Mouse (Mus musculus) layer of hippocampus, adult 6 months (tissue): Measurements from ENCODE around the gene Pitpnm1. TPM values are rescaled to one million over a fixed set of nuclear protein-coding genes. Genes with fewer than 3 reads are reported as not detected.

Experiments
- long read RNA-seq, 2 experiments: library from polyadenylated mRNA; unstranded; transcript quantifications; one replicate each; pipeline ENCODE4 v2.0.0; 2019 to 2020
- polyA plus RNA-seq: library from polyadenylated mRNA; unstranded; fragments of <200 nt; fragmentation: Nextera tagmentation; gene quantifications from 2 replicates; pipeline ENCODE4 v1.2.3, GENCODE M21; 2021

The Pitpnm1 gene
- 52.0 and 59.9 TPM in 2 replicates for polyA plus RNA-seq
- long read RNA-seq, experiment 1, full-length matches to known transcripts, result 41 of 85 reads
- long read RNA-seq, experiment 1, partial matches to known transcripts, result 40 of 85 reads
- long read RNA-seq, experiment 1, other reads (novel, unspliced or antisense), result 4 of 85 reads
- long read RNA-seq, experiment 2, full-length matches to known transcripts, result 349 of 515 reads
- long read RNA-seq, experiment 2, partial matches to known transcripts, result 105 of 515 reads
- long read RNA-seq, experiment 2, other reads (novel, unspliced or antisense), result 61 of 515 reads

DNA sequence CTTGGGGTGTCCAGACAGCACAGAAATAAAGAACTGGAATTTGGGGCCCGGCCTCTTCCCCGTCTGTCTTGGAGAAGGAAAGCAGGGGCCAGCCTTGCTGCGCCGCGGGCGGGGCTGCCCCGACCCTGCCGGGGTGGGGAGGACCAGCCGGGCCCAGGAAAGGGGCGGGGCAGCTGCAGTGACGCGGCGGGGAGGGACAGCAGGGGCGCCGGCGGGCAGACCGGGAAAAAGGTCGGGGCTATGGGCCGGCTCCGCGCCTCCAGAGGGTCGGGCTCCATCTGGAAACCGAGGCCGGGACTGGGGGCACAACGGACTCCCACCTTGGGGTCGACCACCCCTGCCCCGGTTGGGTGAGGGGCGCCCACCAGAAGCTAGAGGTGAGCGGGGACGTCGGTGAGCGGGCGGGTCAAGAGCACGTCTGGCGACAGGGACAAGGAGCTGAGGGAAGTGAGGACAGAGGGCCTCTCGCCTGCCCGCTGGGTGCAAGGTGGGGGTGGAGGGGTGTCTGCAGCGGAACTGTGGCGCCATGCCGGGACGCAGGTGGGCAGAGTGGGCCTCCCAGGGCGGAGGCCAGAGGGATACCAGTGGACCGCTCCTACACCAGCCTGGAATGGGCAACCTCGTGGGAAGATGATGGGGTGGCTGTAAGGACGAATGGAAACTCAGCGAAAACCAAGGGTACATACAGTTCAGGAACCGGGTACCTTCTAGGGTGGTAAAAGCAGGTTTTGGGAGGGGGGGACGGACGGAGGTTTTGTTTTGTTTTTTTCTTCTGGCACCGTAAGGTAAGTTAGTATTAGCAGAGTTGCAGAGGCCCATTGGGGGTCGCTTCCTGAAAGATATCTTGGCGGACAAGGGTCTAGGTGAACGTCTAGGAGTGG lies at the start of gene Pitpnm1:
Pitpnm1 (plus strand) TSS at position 162 of the 881 bp plus-strand sequence.

DNA sequence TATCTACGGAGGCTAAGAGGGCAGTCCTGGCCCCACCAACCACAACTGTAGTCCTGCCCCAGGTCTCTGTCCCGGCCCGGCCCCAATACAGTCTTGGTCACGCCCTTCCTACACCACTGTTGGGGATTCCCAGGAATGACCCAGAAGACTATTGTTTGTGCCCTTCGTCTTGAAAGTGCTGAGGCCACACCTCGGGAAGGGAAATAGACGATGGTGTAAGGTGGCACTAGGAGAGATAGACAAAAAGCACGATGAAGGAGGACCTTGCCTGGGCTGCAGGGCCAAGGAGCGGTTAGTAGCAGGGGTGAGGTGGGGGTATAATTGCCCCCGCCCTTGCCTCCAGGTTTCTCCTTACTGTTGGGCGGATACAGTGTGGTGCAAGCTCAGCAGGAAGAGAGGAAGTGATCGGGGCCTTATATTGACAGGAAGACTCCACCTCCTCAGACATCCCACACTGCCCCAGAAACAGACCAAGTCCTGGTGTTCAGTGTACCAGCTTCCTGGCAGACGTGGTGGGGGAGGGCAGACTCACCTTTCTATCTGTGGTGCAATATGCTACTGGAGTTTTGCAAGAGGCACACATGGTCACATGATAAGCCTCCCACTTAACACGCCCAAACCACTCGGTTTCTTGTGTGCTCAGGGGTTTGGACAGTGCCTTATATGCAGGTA lies 40.6 kb upstream of the Pitpnm1 start, which contains the start of gene Gstp3:
Gstp3 (minus strand) TSS at position 501 of the 672 bp plus-strand sequence.

DNA sequence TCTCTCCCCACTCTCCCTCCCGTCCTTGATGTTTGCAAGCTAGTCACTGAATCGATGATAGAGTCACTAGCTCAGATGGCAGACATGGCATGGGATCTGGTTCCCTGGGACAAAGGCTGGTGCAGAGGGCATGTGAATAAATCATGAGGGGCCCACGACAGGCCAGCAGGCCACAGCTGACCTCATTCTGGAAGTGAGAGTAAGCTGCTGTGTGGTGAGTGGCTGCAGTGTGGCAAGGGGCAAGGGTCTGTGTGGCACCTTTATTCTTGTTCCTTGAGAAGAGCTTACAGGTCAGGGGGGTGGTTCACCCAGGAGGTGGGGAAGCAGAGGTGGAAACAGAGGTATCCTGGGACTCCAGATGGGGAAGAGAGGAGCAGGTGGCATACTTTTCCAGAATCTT lies 18.4 kb upstream of the Pitpnm1 start, which contains the start of gene Cabp2:
Cabp2 (plus strand) TSS at position 185 of the 400 bp plus-strand sequence.

DNA sequence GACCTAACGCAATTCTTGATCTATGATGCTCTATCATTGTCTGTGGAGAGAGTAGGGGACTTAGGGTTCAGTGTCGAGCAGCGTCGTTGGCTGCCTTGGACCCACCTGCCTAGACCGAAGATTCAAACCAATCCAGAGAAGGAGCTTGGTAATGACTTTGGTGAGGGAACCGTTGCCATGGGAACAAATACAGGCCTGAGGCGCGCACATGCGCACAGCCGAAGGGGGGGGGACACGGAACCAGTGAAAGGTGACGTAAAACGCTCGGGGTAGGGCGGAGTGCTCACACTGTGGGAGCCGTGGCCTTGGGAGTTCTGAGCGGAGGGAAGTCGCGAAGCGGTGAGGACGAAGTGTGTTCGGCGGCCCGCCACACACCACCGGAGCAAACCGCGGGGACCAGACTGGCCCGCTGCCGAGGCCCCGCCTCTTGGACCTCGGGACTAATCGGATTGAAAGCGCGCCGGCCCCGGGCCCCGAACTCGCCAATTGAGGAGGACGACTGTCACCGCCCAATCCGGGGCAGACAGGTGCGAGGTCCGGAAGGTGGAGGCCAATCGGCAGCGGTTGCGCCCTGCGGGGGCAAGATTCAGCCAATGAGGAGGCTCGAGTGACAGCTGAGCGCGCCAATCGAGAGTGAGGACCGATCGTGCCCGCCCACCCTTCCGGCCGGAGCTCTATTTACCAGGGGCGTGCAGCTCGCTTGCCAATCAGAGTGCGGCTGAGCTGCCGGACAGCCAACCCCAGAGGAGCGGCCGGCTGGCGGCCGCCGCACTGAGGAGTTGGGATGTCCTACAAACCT lies 3.0 kb upstream of the Pitpnm1 start, which contains the start of gene Cdk2ap2:
Cdk2ap2 (plus strand) TSS at position 541 of the 799 bp plus-strand sequence.

DNA sequence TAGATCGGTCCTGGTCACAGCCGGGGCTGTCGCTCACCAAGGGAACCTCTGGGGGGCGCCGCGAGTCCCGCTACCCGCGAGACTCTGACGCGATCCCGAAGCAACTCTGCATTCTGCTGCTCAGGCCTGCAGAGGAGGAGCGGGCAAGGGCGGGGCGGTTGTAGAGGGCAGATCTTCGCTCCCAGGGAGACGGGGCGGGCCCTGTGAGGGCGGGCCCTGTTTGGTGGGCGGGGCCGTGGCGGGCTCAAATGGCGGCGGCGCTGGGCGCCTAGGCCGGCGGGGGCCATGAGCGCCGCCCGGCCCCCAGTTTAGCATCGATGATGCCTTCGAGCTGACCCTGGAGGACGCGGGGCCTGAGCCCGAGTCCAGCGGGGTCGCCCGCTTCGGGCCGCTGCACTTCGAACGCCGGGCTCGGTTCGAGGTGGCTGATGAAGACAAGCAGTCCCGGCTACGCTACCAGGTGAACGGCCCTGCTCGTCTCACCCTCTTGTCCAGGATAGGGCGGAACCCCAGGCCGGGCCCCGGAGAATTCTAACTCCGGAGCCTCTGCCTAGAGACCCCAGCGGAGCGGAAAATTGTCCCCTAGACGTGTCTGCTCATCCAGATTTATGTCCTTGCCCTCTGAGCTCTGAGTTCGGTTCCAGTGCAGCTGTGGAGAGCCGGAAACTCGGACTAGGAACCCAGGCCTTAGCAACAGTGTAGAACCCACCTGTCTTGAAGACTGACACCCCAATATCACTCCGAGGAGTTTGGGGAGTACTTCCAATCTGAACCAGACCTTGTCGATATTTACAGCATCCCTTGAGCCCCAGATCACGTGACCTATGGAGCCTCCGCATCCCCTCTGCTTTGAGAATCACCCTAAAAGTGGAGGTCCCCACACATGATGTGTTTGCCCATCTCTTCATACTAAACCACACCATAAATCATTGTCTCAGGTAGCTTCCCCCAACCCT lies 26.2 kb downstream of the Pitpnm1 start, which contains the start of gene Aip:
Aip (minus strand) TSS at position 118 of the 956 bp plus-strand sequence.

DNA sequence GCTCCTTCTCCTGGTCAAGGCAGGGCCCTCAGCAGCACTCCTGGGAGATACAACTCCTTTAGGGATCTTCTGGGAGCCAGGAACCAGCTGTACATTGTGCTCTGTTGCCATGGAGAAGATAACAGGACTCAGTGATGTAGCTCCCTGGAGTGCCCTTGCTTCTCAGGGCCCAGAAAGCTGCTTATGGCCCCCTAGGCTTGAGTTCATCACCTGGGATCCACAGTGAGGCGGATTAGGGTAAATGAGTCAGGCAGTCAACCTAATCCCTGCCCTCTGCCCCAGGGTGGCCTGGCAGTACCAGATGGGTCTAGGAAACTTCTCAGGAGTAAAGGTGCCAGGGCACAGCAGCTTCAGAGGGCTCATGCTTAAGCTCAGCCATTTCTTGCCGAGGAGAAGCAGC lies 39.6 kb downstream of the Pitpnm1 start, which contains the start of gene Gpr152:
Gpr152 (plus strand) TSS at position 342 of the 400 bp plus-strand sequence.

DNA sequence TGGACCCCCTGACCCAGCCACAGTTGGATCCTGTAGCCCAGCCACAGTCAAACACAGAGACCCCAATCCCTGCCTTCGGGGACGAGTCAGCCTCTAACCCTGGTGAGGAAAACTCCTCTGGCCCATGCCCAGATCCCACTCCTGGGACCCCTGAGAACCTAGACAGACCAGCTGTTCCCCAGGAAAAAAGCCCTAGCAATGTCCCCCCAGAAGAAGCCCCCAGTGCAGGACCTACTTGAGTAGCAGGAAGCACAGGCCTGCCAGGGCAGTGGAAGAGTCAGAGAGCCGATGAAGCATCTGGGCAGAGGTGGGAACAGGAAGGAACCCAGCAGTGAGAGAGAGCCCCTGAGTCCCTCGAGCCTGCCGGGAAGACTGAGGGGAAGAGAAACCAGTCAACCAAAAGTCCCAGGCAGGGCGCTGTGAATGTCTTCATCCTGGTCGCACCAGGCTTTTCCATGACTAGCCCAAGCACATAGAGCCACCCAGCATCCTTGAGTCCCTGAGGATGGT lies 44.0 kb downstream of the Pitpnm1 start, which contains the start of gene Cabp4:
Cabp4 (minus strand) TSS at position 275 of the 510 bp plus-strand sequence.

DNA sequence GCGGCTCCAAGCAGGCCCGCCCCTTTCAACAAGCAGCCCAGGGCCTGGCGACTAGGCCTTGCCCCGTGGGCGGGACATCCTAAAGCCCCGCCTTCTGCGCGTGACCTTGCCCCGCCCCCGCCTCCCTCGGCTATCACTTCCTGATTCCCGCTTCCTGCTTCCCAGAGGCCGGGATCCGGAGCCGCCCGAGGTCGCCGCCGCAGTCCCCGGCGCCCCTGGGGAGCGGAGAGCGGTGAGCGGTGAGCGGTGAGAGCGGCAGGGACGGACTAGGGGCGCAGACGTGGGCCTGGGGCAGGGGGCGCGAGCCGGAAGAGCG lies 48.7 kb downstream of the Pitpnm1 start, which contains the start of gene Coro1b:
Coro1b (plus strand) TSS at position 129 of the 316 bp plus-strand sequence.

DNA sequence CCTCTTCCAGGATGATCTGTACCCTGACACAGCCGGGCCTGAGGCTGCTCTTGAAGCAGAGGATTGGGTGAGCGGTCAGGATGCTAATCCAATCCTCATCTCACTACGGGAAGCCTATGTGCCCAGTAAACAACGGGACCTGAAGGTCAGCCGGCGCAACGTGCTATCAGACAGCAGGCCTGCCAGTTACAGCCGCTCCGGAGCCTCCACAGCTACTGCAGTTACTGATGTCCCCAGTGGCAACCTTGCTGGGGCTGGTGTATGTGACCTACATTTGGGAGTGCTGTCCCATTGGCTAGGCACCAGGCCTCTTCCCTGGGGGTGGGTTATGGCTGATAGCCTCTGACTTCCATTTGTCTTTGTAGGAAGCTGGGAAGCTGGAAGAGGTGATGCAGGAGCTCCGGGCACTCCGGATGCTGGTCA lies 53.4 kb downstream of the Pitpnm1 start, which contains the start of gene Ptprcap:
Ptprcap (plus strand) TSS at position 373 of the 423 bp plus-strand sequence.

DNA sequence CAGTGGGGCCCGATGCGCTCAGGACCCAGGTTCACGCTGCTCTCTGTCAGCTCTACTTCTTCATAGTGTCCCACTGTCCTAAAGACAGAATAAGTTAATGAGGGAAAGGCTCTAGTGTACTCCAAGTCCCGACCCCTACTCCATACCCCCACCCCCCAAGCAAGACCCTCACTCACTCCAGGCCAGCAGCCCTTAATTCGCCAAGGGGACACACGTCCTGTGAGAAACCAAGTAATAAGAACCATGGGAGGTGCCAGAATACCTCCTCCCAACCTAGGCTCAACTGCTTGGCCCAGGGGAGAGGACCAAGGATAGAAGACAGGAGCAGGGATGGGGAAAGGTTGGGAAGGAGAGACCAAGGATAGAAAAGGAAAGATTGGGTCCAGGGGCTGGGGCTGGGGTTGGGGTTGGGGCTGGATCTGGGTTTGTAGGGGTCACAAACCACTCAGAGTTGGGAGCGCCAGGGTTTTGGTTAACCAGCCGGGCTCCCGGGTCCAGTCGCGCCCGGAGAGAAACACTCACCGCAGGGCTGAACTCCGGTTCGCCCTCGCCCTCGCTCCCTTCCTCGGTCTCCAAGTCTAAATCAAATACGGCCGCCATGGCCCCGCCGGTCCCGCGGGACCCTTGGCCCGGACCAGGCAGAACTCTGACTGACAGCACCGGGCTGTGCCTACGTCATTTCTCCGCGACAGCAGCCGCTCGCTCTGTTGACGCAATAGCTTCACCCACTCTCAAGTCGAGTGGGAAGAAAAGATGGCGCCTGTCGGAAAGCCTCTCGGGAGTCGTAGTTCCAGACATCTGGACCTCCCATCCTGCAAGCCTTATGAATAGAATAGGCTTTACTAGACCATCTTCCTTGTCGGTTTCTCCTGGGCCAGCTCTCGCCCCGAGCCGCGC lies 63.1 kb downstream of the Pitpnm1 start, which contains the start of gene Rps6kb2:
Rps6kb2 (minus strand) TSS at position 709 of the 897 bp plus-strand sequence.

Other genes with a start within 250 kb of the Pitpnm1 start
- 19.4 and 20.0 TPM in 2 replicates for gene Chka, start 248.2 kb upstream of the Pitpnm1 start, polyA plus RNA-seq
- 3.9 and 4.3 TPM in 2 replicates for gene Tcirg1, start 192.9 kb upstream of the Pitpnm1 start, polyA plus RNA-seq
- 575 and 594 TPM in 2 replicates for gene Ndufs8, start 187.2 kb upstream of the Pitpnm1 start, polyA plus RNA-seq
- gene Aldh3b1, start 170.2 kb upstream of the Pitpnm1 start, polyA plus RNA-seq, result 7.0 and 8.7 TPM in 2 replicates
- gene Unc93b1, start 164.8 kb upstream of the Pitpnm1 start, polyA plus RNA-seq, result 25.0 and 27.9 TPM in 2 replicates
- gene Aldh3b3, start 141.4 kb upstream of the Pitpnm1 start, polyA plus RNA-seq, result not detected in 2 replicates
- gene Aldh3b2, start 127.7 kb upstream of the Pitpnm1 start, polyA plus RNA-seq, result 2.3 and 2.5 TPM in 2 replicates
- gene Acy3, start 113.4 kb upstream of the Pitpnm1 start, polyA plus RNA-seq, result 2.2 and 3.3 TPM in 2 replicates
- 0.10 TPM in 1 of 2 replicates, not detected in the other for gene Tbx10, start 107.2 kb upstream of the Pitpnm1 start, polyA plus RNA-seq
- gene Nudt8, start 99.4 kb upstream of the Pitpnm1 start, polyA plus RNA-seq, result 22.0 and 24.3 TPM in 2 replicates
- gene Gm49405, start 99.4 kb upstream of the Pitpnm1 start, polyA plus RNA-seq, result 0.09 and 0.10 TPM in 2 replicates
- 2.8 and 2.9 TPM in 2 replicates for gene Doc2g, start 96.7 kb upstream of the Pitpnm1 start, polyA plus RNA-seq
- 448 and 464 TPM in 2 replicates for gene Ndufv1, start 87.2 kb upstream of the Pitpnm1 start, polyA plus RNA-seq
- 1,221 and 1,279 TPM in 2 replicates for gene Gstp1, start 62.0 kb upstream of the Pitpnm1 start, polyA plus RNA-seq
- gene Gstp2, start 54.0 kb upstream of the Pitpnm1 start, polyA plus RNA-seq, result 2.1 and 2.8 TPM in 2 replicates
- gene Gstp3, start 40.4 kb upstream of the Pitpnm1 start, polyA plus RNA-seq, result not detected in 2 replicates
- gene Cabp2, start 18.4 kb upstream of the Pitpnm1 start, polyA plus RNA-seq, result not detected in 2 replicates
- gene Cdk2ap2, start 2.8 kb upstream of the Pitpnm1 start, polyA plus RNA-seq, result 59.8 and 62.1 TPM in 2 replicates
- gene Aip, start 25.9 kb downstream of the Pitpnm1 start, polyA plus RNA-seq, result 204 and 212 TPM in 2 replicates
- gene Gpr152, start 39.8 kb downstream of the Pitpnm1 start, polyA plus RNA-seq, result not detected in 2 replicates
- 0.04 TPM in 1 of 2 replicates, not detected in the other for gene Cabp4, start 44.0 kb downstream of the Pitpnm1 start, polyA plus RNA-seq
- 101 and 105 TPM in 2 replicates for gene Coro1b, start 48.6 kb downstream of the Pitpnm1 start, polyA plus RNA-seq
- gene Ptprcap, start 53.6 kb downstream of the Pitpnm1 start, polyA plus RNA-seq, result 1.2 and 2.0 TPM in 2 replicates
- 7.5 and 9.5 TPM in 2 replicates for gene Rps6kb2, start 63.4 kb downstream of the Pitpnm1 start, polyA plus RNA-seq
- gene Carns1, start 75.5 kb downstream of the Pitpnm1 start, polyA plus RNA-seq, result 2.8 and 2.9 TPM in 2 replicates
- gene Tbc1d10c, start 91.3 kb downstream of the Pitpnm1 start, polyA plus RNA-seq, result 0.19 TPM in 1 of 2 replicates, not detected in the other
- gene Ppp1ca, start 92.1 kb downstream of the Pitpnm1 start, polyA plus RNA-seq, result 345 and 357 TPM in 2 replicates
- 5.9 and 6.0 TPM in 2 replicates for gene Rad9a, start 101.7 kb downstream of the Pitpnm1 start, polyA plus RNA-seq
- 0.18 and 0.26 TPM in 2 replicates for gene Clcf1, start 114.2 kb downstream of the Pitpnm1 start, polyA plus RNA-seq
- not detected in 2 replicates for gene AC109138.7, start 114.4 kb downstream of the Pitpnm1 start, polyA plus RNA-seq
- 27.9 and 28.1 TPM in 2 replicates for gene Pold4, start 131.9 kb downstream of the Pitpnm1 start, polyA plus RNA-seq
- gene Ssh3, start 169.2 kb downstream of the Pitpnm1 start, polyA plus RNA-seq, result 4.5 and 4.9 TPM in 2 replicates
- 37.6 and 39.0 TPM in 2 replicates for gene Ankrd13d, start 183.1 kb downstream of the Pitpnm1 start, polyA plus RNA-seq
- gene Grk2, start 206.2 kb downstream of the Pitpnm1 start, polyA plus RNA-seq, result 53.7 and 55.0 TPM in 2 replicates